Mouse (Mus musculus) intestine, embryonic 16.5 days (tissue): ENCODE measurements around the gene Arhgap22. TPM values are rescaled to one million over a fixed set of nuclear protein-coding genes. Genes with fewer than 3 reads are reported as not detected.

ENCODE experiments used
- ATAC-seq: fragments of 200-750 bp; cut with Nextera tagmentation; 2 replicates; pipeline ENCODE4 v1.8.0; 2017; ENCODE audit warnings: moderate TSS enrichment, moderate library complexity
- H3K27ac ChIP-seq: fragments of 300-500 bp; sonication (generic); 2 replicates; pipeline ENCODE4 v1.5.1; 2014; ENCODE audit warnings: mild to moderate bottlenecking, low read length
- H3K27me3 ChIP-seq: fragments of 300-500 bp; sonication (generic); replicated peaks from 2 replicates; pipeline ENCODE4 v1.6.1; 2014; ENCODE audit warnings: low read length, control low read depth, mixed read lengths; ENCODE audit not compliant: control insufficient read depth, insufficient read depth
- H3K36me3 ChIP-seq: fragments of 300-500 bp; sonication (generic); 2 replicates; pipeline ENCODE4 v1.6.1; 2014; ENCODE audit warnings: low read length, control low read depth; ENCODE audit not compliant: control insufficient read depth, insufficient read depth
- H3K4me1 ChIP-seq: fragments of 300-500 bp; sonication (generic); 2 replicates; pipeline ENCODE4 v1.6.1; 2014; ENCODE audit warnings: low read length, control low read depth, mixed read lengths; ENCODE audit not compliant: control insufficient read depth, insufficient read depth
- H3K4me2 ChIP-seq: fragments of 300-500 bp; sonication (generic); 2 replicates; pipeline ENCODE4 v1.6.1; 2014; ENCODE audit warnings: low read depth, low read length, control low read depth
- H3K4me3 ChIP-seq: fragments of 300-500 bp; sonication (generic); 2 replicates; pipeline ENCODE4 v1.5.1; 2014; ENCODE audit warnings: mild to moderate bottlenecking, low read length
- H3K9ac ChIP-seq: fragments of 300-500 bp; sonication (generic); 2 replicates; pipeline ENCODE4 v1.6.1; 2014; ENCODE audit warnings: low read depth, low read length
- H3K9me3 ChIP-seq: fragments of 300-500 bp; sonication (generic); 2 replicates; pipeline ENCODE4 v1.6.1; 2016; ENCODE audit warnings: low read length, control low read depth; ENCODE audit not compliant: control insufficient read depth
- WGBS: fragments of 180-500 bp; shearing (Covaris S2); extraction: QIAGEN DNeasy Blood & Tissue Kit; methylation state at CpG from one replicate; pipeline ENCODE4 v1.1.7; 2014; 5-methylcytosine and 5-hydroxymethylcytosine counted together
- polyA plus RNA-seq: library from polyadenylated mRNA; unstranded; fragments of >200 nt; fragmentation: Nextera tagmentation; extraction: Ambion mirVana; gene quantifications from 2 replicates; pipeline ENCODE4 v1.2.1, GENCODE M21; 2015

Arhgap22 gene
- polyA plus RNA-seq, 1 experiment from 2014 or later, result 3.6 TPM

GRCm38 (mm10) chr14:33208331-33208730 lies 5.5 kb upstream of the Arhgap22 start:
- Histone ChIP-seq H3K4me2 (no peak overlapping the region), H3K27me3 (peaks cover 2% of the 10 kb centered on the region; the same call in 1 of the 2 replicates), H3K4me3 (no peak overlapping the region), H3K27ac (no peak overlapping the region), H3K36me3 (no peaks in the 10 kb centered on the region), H3K4me1 (no peaks in the 10 kb centered on the region), H3K9me3 (no peaks in the 10 kb centered on the region; the same call in 1 of the 2 replicates), H3K9ac (no peak overlapping the region)
- 40% methylated on average over 5 of the region's 5 CpGs for WGBS
- no peak for ATAC-seq

GRCm38 (mm10) chr14:33210806-33211205 lies 3.0 kb upstream of the Arhgap22 start:
- no peak for ATAC-seq
- Histone ChIP-seq H3K27me3 (peaks cover 5% of the 10 kb centered on the region; the same call in 1 of the 2 replicates), H3K27ac (no peak overlapping the region), H3K9me3 (no peaks in the 10 kb centered on the region; the same call in 1 of the 2 replicates), H3K36me3 (no peaks in the 10 kb centered on the region), H3K4me2 (no peak overlapping the region), H3K4me3 (no peak overlapping the region), H3K4me1 (peaks cover 6% of the 10 kb centered on the region), H3K9ac (no peak overlapping the region)
- 61% methylated on average over 8 of the region's 8 CpGs for WGBS

- H3K27me3 ChIP-seq, result peaks cover 5% of the 10 kb centered on the region; the same call in 1 of the 2 replicates
- no peak overlapping the region for H3K9ac ChIP-seq
- ATAC-seq, result no peak
- H3K36me3 ChIP-seq, result no peaks in the 10 kb centered on the region
- H3K27ac ChIP-seq, result no peak overlapping the region
- peaks cover 6% of the 10 kb centered on the region for H3K4me1 ChIP-seq
- no peak overlapping the region for H3K4me2 ChIP-seq
- no peak overlapping the region for H3K4me3 ChIP-seq
- WGBS, result 51% methylated on average over 5 of the region's 5 CpGs
- H3K9me3 ChIP-seq, result no peaks in the 10 kb centered on the region
These were observed 1.4 kb upstream of the Arhgap22 start for GRCm38 (mm10) chr14:33212271-33212957.

- ATAC-seq, result no peak
- Histone ChIP-seq H3K4me1 (peaks cover 6% of the 10 kb centered on the region), H3K27me3 (peaks cover 5% of the 10 kb centered on the region; the same call in 1 of the 2 replicates), H3K27ac (no peak overlapping the region), H3K9ac (no peak overlapping the region), H3K36me3 (no peaks in the 10 kb centered on the region), H3K9me3 (no peaks in the 10 kb centered on the region), H3K4me2 (no peak overlapping the region), H3K4me3 (no peak overlapping the region)
- 84% methylated on average over 12 of the region's 12 CpGs for WGBS
These were observed 892 bp upstream of the Arhgap22 start for GRCm38 (mm10) chr14:33212958-33213309.

GRCm38 (mm10) chr14:33214767-33215128 lies 922 bp downstream of the Arhgap22 start:
- ATAC-seq, result peak; percentile 74
- no peaks in the 10 kb centered on the region for H3K36me3 ChIP-seq
- H3K27me3 ChIP-seq, result peaks cover 5% of the 10 kb centered on the region; the same call in 1 of the 2 replicates
- peaks cover 6% of the 10 kb centered on the region for H3K4me1 ChIP-seq
- H3K4me3 ChIP-seq, result no peak overlapping the region
- no peak overlapping the region for H3K27ac ChIP-seq
- H3K4me2 ChIP-seq, result no peak overlapping the region
- WGBS, result 12% methylated on average over 4 of the region's 4 CpGs
- H3K9me3 ChIP-seq, result no peaks in the 10 kb centered on the region
- no peak overlapping the region for H3K9ac ChIP-seq

GRCm38 (mm10) chr14:33215163-33215562 lies 1.3 kb downstream of the Arhgap22 start:
- H3K4me3 ChIP-seq, result no peak overlapping the region
- no peak overlapping the region for H3K27ac ChIP-seq
- H3K4me2 ChIP-seq, result no peak overlapping the region
- whole genome bisulfite sequencing, result 46% methylated on average over 1 of the region's 1 CpGs
- H3K9ac ChIP-seq, result no peak overlapping the region
- no peak for ATAC-seq
- H3K27me3 ChIP-seq, result peaks cover 5% of the 10 kb centered on the region; the same call in 1 of the 2 replicates
- no peaks in the 10 kb centered on the region for H3K9me3 ChIP-seq
- H3K4me1 ChIP-seq, result peaks cover 6% of the 10 kb centered on the region
- H3K36me3 ChIP-seq, result no peaks in the 10 kb centered on the region

- Histone ChIP-seq H3K4me3 (no peak overlapping the region), H3K4me1 (peaks cover 6% of the 10 kb centered on the region), H3K9ac (no peak overlapping the region), H3K9me3 (no peaks in the 10 kb centered on the region), H3K27ac (no peak overlapping the region), H3K4me2 (no peak overlapping the region), H3K27me3 (peaks cover 3% of the 10 kb centered on the region; the same call in 1 of the 2 replicates), H3K36me3 (no peaks in the 10 kb centered on the region)
- 82% methylated on average over 19 of the region's 19 CpGs for WGBS
- ATAC-seq, result no peak
These were observed 2.8 kb downstream of the Arhgap22 start for GRCm38 (mm10) chr14:33216343-33217208.

- H3K9ac ChIP-seq, result no peak overlapping the region
- no peaks in the 10 kb centered on the region for H3K9me3 ChIP-seq
- H3K27ac ChIP-seq, result no peak overlapping the region
- 88% methylated on average over 4 of the region's 4 CpGs for WGBS
- no peaks in the 10 kb centered on the region for H3K36me3 ChIP-seq
- no peaks in the 10 kb centered on the region for H3K4me1 ChIP-seq
- ATAC-seq, result no peak
- no peaks in the 10 kb centered on the region for H3K27me3 ChIP-seq
- H3K4me2 ChIP-seq, result no peak overlapping the region
- H3K4me3 ChIP-seq, result no peak overlapping the region
These were observed 11.4 kb downstream of the Arhgap22 start for GRCm38 (mm10) chr14:33225235-33225634.

GRCm38 (mm10) chr14:33230672-33231071 lies 16.8 kb downstream of the Arhgap22 start:
- Histone ChIP-seq H3K27me3 (no peaks in the 10 kb centered on the region), H3K36me3 (no peaks in the 10 kb centered on the region), H3K4me1 (no peaks in the 10 kb centered on the region), H3K9ac (no peak overlapping the region), H3K4me2 (no peak overlapping the region), H3K9me3 (no peaks in the 10 kb centered on the region), H3K27ac (no peak overlapping the region), H3K4me3 (no peak overlapping the region)
- WGBS, result 78% methylated on average over 4 of the region's 4 CpGs
- no peak for ATAC-seq
